Mouse (Mus musculus): ENCODE results near the gene Ptger1. TPM values are rescaled to one million over a fixed set of nuclear protein-coding genes. Genes with fewer than 3 reads are reported as not detected.

The Ptger1 gene
- polyA plus RNA-seq, 1 experiment: 0.57 TPM

DNA sequence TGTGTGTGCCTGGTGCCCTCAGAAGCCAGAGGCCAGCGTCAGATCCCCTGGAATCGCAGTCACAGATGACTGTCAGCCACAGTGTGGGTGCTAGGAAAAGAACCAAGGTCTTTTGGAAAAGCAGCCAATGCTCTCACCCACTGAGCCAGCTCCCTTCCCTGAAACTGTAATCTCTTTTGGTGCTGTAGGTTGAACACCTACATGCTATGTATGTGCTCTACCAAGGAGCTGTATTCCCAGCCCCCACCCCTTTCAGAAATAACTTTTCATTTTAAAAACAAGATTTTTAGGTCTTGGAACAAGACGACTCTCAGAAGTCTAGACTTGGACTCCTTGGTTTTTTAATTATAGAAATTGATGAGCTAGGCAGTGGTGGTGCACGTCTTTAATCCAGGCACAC is 36.9 kb downstream of the Ptger1 start:
- 87% methylated on average over 4 of the region's 4 CpGs for WGBS
- Histone ChIP-seq H3K4me3 (replicated peaks; ENCODE audit: control insufficient read depth, low read depth, low read length) (no peak overlapping the region), H3K27ac (ENCODE audit: control insufficient read depth, insufficient read depth, low read depth, low read length, poor library complexity) (no peak overlapping the region), H3K4me1 (ENCODE audit: control insufficient read depth, insufficient read depth, low read length) (peaks cover 1% of the 10 kb centered on the region; the same call in 1 of the 2 replicates)
- TF ChIP-seq POLR2A (IDR thresholded peaks at IDR 0.05; ENCODE audit: borderline replicate concordance, control insufficient read depth, low read depth, low read length): no peak

GRCm38 (mm10) chr8:83706411-83706810 is 39.9 kb downstream of the Ptger1 start:
- Histone ChIP-seq H3K27ac (ENCODE audit: control insufficient read depth, insufficient read depth, low read depth, low read length, poor library complexity) (no peak overlapping the region), H3K4me1 (ENCODE audit: control insufficient read depth, insufficient read depth, low read length) (no peaks in the 10 kb centered on the region), H3K4me3 (replicated peaks; ENCODE audit: control insufficient read depth, low read depth, low read length) (no peak overlapping the region)
- 68% methylated on average over 5 of the region's 5 CpGs for WGBS
- no peak for TF ChIP-seq CTCF (IDR thresholded peaks at IDR 0.05; ENCODE audit: control insufficient read depth, insufficient read depth, low read length)
- TF ChIP-seq POLR2A (IDR thresholded peaks at IDR 0.05; ENCODE audit: borderline replicate concordance, control insufficient read depth, low read depth, low read length): no peak

DNA sequence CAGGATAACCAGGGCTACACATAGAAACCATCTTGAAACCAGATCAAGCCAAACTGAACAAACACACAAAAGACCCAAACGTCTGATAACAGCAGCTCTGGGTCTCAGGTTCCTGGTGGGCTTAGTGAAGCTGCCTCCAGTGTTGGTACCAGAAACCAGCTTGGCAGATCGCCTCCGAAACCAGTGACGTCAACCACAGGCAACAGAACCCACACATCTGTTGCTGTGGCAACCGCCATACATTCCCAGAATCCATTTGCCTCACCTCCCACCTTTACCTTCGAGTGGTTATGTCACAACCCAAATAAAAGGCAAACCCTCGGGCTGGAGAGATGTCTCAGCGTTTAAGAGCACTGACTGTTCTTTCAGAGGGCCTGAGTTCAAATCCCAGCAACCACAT is 41.1 kb downstream of the Ptger1 start:
- Histone ChIP-seq H3K4me3 (replicated peaks; ENCODE audit: control insufficient read depth, low read depth, low read length) (no peak overlapping the region), H3K27ac (ENCODE audit: control insufficient read depth, insufficient read depth, low read depth, low read length, poor library complexity) (no peak overlapping the region), H3K4me1 (ENCODE audit: control insufficient read depth, insufficient read depth, low read length) (no peaks in the 10 kb centered on the region)
- TF ChIP-seq POLR2A (IDR thresholded peaks at IDR 0.05; ENCODE audit: borderline replicate concordance, control insufficient read depth, low read depth, low read length) (no peak), CTCF (IDR thresholded peaks at IDR 0.05; ENCODE audit: control insufficient read depth, insufficient read depth, low read length) (no peak)
- WGBS: 75% methylated on average over 8 of the region's 8 CpGs

DNA sequence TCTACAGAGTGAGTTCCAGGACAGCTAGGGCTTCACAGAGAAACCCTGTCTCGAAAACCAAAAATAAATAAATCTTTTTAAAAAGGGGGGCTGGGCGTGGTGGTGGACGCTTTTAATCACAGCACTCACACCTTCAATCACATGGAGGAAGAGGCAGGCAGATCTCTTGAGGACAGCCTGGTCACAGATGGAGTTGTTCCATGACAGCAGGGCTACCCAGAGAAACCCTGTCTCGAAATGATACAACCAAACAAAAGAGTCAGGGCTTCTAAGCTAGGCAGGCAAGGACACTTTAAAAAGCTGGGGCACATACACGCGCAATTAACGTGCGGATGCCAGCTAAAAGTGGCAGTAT is 48.2 kb downstream of the Ptger1 start:
- Histone ChIP-seq H3K27ac (ENCODE audit: control insufficient read depth, insufficient read depth, low read depth, low read length, poor library complexity) (no peak overlapping the region), H3K4me3 (replicated peaks; ENCODE audit: control insufficient read depth, low read depth, low read length) (peak overlapping the region; percentile 25), H3K4me1 (ENCODE audit: control insufficient read depth, insufficient read depth, low read length) (peaks cover 1% of the 10 kb centered on the region; the same call in 1 of the 2 replicates)
- WGBS: 13% methylated on average over 8 of the region's 8 CpGs
- TF ChIP-seq POLR2A (IDR thresholded peaks at IDR 0.05; ENCODE audit: borderline replicate concordance, control insufficient read depth, low read depth, low read length): no peak
- no peak for TF ChIP-seq CTCF (IDR thresholded peaks at IDR 0.05; ENCODE audit: control insufficient read depth, insufficient read depth, low read length)

DNA sequence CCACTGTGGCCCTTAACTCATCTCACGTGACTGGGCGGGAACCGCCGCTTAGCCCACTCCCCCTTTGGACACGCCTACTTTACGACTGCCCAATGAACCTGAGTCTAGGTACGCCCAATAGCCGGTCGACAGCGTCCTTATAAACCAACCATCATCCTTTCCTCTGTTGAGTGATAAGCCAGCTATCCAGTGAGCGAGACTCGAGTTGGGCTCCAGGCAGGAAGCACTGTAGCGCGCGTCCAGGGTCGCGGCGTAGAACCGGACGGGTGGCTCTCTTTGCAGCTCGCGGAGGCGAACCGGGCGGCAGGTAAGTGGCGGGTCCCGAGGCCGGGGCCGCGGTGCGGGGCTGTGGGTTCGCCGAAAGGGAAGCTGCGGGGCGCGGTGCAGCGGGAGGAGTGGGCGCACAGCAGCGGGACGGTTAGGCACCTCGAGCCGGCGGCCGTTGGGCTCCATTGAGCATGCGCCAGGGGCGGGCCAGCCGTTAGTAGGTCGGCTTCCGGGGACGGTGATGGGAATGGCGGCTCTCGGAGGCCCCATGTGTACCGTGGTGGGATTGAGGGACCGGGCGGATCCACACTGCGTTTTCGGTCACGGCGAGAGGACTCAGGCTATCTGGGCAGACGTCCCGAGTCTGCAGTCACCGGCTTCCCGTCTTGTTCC is 48.7 kb downstream of the Ptger1 start, which contains the start of gene Ddx39:
Gene Ddx39 (plus strand): TSS at position 147 of the 660 bp plus-strand sequence.
- TF ChIP-seq POLR2A (IDR thresholded peaks at IDR 0.05; ENCODE audit: borderline replicate concordance, control insufficient read depth, low read depth, low read length): peak; percentile 84; the same call in 1 of the 2 replicates
- TF ChIP-seq CTCF (IDR thresholded peaks at IDR 0.05; ENCODE audit: control insufficient read depth, insufficient read depth, low read length): no peak
- peak within 1 kb of the TSS; percentile 93 for H3K27ac ChIP-seq (ENCODE audit: control insufficient read depth, insufficient read depth, low read depth, low read length, poor library complexity)
- 0% methylated on average over 63 of the region's 63 CpGs for WGBS
- peak within 1 kb of the TSS; percentile 98 for H3K4me3 ChIP-seq (replicated peaks; ENCODE audit: control insufficient read depth, low read depth, low read length)
- peaks cover 1% of the 10 kb centered on the region; the same call in 1 of the 2 replicates for H3K4me1 ChIP-seq (ENCODE audit: control insufficient read depth, insufficient read depth, low read length)

GRCm38 (mm10) chr8:83715771-83716170 is 49.3 kb downstream of the Ptger1 start:
- peak overlapping the region; percentile 93 for H3K27ac ChIP-seq (ENCODE audit: control insufficient read depth, insufficient read depth, low read depth, low read length, poor library complexity)
- WGBS: 0% methylated on average over 17 of the region's 17 CpGs

DNA sequence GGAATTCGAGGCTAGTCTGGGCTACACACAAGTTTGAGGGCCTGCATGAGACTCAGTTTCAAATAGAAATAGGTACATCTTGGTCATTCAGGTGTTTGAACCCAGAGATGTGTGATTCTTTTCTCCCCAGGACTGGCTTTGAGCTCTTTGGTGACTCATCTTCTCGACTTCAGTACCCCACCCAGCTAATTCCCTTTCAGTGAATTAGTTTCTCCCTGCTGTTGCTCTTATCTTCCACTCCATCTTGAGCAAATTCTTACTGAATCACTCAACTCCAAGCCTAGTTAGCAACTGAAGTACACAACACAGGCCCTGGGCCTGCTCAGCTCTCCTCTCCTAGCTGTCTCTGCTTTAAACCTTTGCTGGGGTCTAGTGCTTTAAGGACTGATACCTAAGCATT is 50.1 kb downstream of the Ptger1 start:
- 22% methylated on average over 2 of the region's 2 CpGs for WGBS
- H3K4me1 ChIP-seq (ENCODE audit: control insufficient read depth, insufficient read depth, low read length): peaks cover 1% of the 10 kb centered on the region; the same call in 1 of the 2 replicates
- no peak overlapping the region for H3K27ac ChIP-seq (ENCODE audit: control insufficient read depth, insufficient read depth, low read depth, low read length, poor library complexity)
- no peak for TF ChIP-seq CTCF (IDR thresholded peaks at IDR 0.05; ENCODE audit: control insufficient read depth, insufficient read depth, low read length)
- TF ChIP-seq POLR2A (IDR thresholded peaks at IDR 0.05; ENCODE audit: borderline replicate concordance, control insufficient read depth, low read depth, low read length): no peak
- peak overlapping the region; percentile 49 for H3K4me3 ChIP-seq (replicated peaks; ENCODE audit: control insufficient read depth, low read depth, low read length)

More at GRCm38 (mm10) chr8:83715771-83716170, 49.3 kb downstream of the Ptger1 start:
- no peak for TF ChIP-seq POLR2A (IDR thresholded peaks at IDR 0.05; ENCODE audit: borderline replicate concordance, control insufficient read depth, low read depth, low read length)
- TF ChIP-seq CTCF (IDR thresholded peaks at IDR 0.05; ENCODE audit: control insufficient read depth, insufficient read depth, low read length): no peak
- Histone ChIP-seq H3K4me3 (replicated peaks; ENCODE audit: control insufficient read depth, low read depth, low read length) (peak overlapping the region; percentile 98), H3K4me1 (ENCODE audit: control insufficient read depth, insufficient read depth, low read length) (peaks cover 1% of the 10 kb centered on the region; the same call in 1 of the 2 replicates)

- 71% methylated on average over 2 of the region's 2 CpGs for WGBS
Observed at GRCm38 (mm10) chr8:83719048-83719447, 52.6 kb downstream of the Ptger1 start.

More at GRCm38 (mm10) chr8:83719048-83719447, 52.6 kb downstream of the Ptger1 start:
- Histone ChIP-seq H3K27ac (ENCODE audit: control insufficient read depth, insufficient read depth, low read depth, low read length, poor library complexity) (no peak overlapping the region), H3K4me1 (ENCODE audit: control insufficient read depth, insufficient read depth, low read length) (peaks cover 1% of the 10 kb centered on the region; the same call in 1 of the 2 replicates), H3K4me3 (replicated peaks; ENCODE audit: control insufficient read depth, low read depth, low read length) (no peak overlapping the region)
- TF ChIP-seq CTCF (IDR thresholded peaks at IDR 0.05; ENCODE audit: control insufficient read depth, insufficient read depth, low read length): no peak
- TF ChIP-seq POLR2A (IDR thresholded peaks at IDR 0.05; ENCODE audit: borderline replicate concordance, control insufficient read depth, low read depth, low read length): no peak

Data from bone marrow, adult 2 months (tissue).